In genomic region chr11:103464443-103464842, GRCm38 (mm10) we compare ENCODE assay signal across 8 mouse cellular contexts. TPM values are rescaled to one million over a fixed set of nuclear protein-coding genes. Genes with fewer than 3 reads are reported as not detected.
DNase-seq lines count a peak whose midpoint lies in the region; ATAC-seq and TF ChIP-seq lines count a peak whose summit lies in the region.
"Had no signal": no experiment of that assay in that cellular context is flagged by ENCODE, and none has a peak within 500 bp of the region (broad histone marks: within the 10 kb centered on the region; RNA-seq: fewer than 3 reads in every experiment).

No protein-coding gene starts in this region.

- WGBS in kidney, postnatal 0 days = 65% methylated on average over 7 of the region's 7 CpGs
- WGBS in stomach, postnatal 0 days = 73% methylated on average over 7 of the region's 7 CpGs

- no peaks in the 10 kb centered on the region for H3K36me3 ChIP-seq in kidney, postnatal 0 days (ENCODE audit: insufficient read depth, low read length)
- no peaks in the 10 kb centered on the region for H3K36me3 ChIP-seq in stomach, postnatal 0 days (ENCODE audit: control insufficient read depth, insufficient read depth, low read length)
- H3K36me3 ChIP-seq: heart, embryonic 13.5 days had no signal

- H3K4me1 ChIP-seq in kidney, postnatal 0 days (replicated peaks; ENCODE audit: insufficient read depth, low read length) = no peaks in the 10 kb centered on the region
- no peaks in the 10 kb centered on the region for H3K4me1 ChIP-seq in stomach, postnatal 0 days (replicated peaks; ENCODE audit: control insufficient read depth, insufficient read depth)
- H3K4me1 ChIP-seq: heart, embryonic 13.5 days had no signal

- DNase-seq in left cerebral cortex, adult 2 months (ENCODE audit: extremely low spot score in 1 of 2, low spot score in 2 of 2) = no peak
- no peak for DNase-seq in left cerebral cortex, postnatal 36 days (ENCODE audit: low spot score in 2 of 2)
- peak; percentile 81 for DNase-seq in ZHBTc4 (ENCODE audit: low read depth, low spot score)
- peak; percentile 17 for DNase-seq in kidney, postnatal 0 days (ENCODE audit: low spot score)
- peak; percentile 19 for DNase-seq in stomach, postnatal 0 days (ENCODE audit: low spot score)
- no peak for DNase-seq in right cerebral cortex, adult 2 months (ENCODE audit: low spot score in 2 of 2)
- DNase-seq in ovary, adult 18-20 months (ENCODE audit: low spot score) = no peak

- no peak overlapping the region for H3K9ac ChIP-seq in kidney, postnatal 0 days (ENCODE audit: low read depth, low read length)
- H3K9ac ChIP-seq in stomach, postnatal 0 days (ENCODE audit: low read length) = no peak overlapping the region
- H3K9ac ChIP-seq: heart, embryonic 13.5 days had no signal

- no peak overlapping the region for H3K27ac ChIP-seq in left cerebral cortex, adult 2 months
- no peak overlapping the region for H3K27ac ChIP-seq in kidney, postnatal 0 days
- no peak overlapping the region for H3K27ac ChIP-seq in stomach, postnatal 0 days (replicated peaks)
- H3K27ac ChIP-seq: heart, embryonic 13.5 days had no signal

- H3K9me3 ChIP-seq in kidney, postnatal 0 days (replicated peaks; ENCODE audit: low read length) = no peaks in the 10 kb centered on the region
- H3K9me3 ChIP-seq in stomach, postnatal 0 days (ENCODE audit: control insufficient read depth, low read length) = no peaks in the 10 kb centered on the region
- H3K9me3 ChIP-seq: heart, embryonic 13.5 days had no signal

- no peak overlapping the region for H3K4me2 ChIP-seq in kidney, postnatal 0 days (ENCODE audit: low read length)
- H3K4me2 ChIP-seq in stomach, postnatal 0 days (replicated peaks; ENCODE audit: low read depth) = no peak overlapping the region
- H3K4me2 ChIP-seq: heart, embryonic 13.5 days had no signal

- ATAC-seq in kidney, postnatal 0 days (replicated peaks; ENCODE audit: low FRiP score, low read depth) = no peak
- no peak for ATAC-seq in stomach, postnatal 0 days (ENCODE audit: low FRiP score, low TSS enrichment)

- TF ChIP-seq EP300 in stomach, postnatal 0 days (optimal IDR thresholded peaks at IDR 0.05) = no peak

- H3K4me3 ChIP-seq in left cerebral cortex, adult 2 months = no peak overlapping the region
- H3K4me3 ChIP-seq in kidney, postnatal 0 days (replicated peaks; ENCODE audit: low read depth, low read length) = no peak overlapping the region
- no peak overlapping the region for H3K4me3 ChIP-seq in stomach, postnatal 0 days (ENCODE audit: low read depth, low read length)
- H3K4me3 ChIP-seq: heart, embryonic 13.5 days had no signal

- TF ChIP-seq CTCF in left cerebral cortex, adult 2 months (IDR thresholded peaks at IDR 0.05) = peak; percentile 37
- TF ChIP-seq CTCF in kidney, postnatal 0 days (IDR thresholded peaks at IDR 0.05; ENCODE audit: low read depth) = peak; percentile 54
- TF ChIP-seq CTCF in stomach, postnatal 0 days (IDR thresholded peaks at IDR 0.05; ENCODE audit: low read depth) = peak; percentile 57

- H3K27me3 ChIP-seq in kidney, postnatal 0 days (ENCODE audit: insufficient read depth, low read length) = no peaks in the 10 kb centered on the region
- no peaks in the 10 kb centered on the region for H3K27me3 ChIP-seq in stomach, postnatal 0 days (ENCODE audit: control insufficient read depth, insufficient read depth, low read length)
- H3K27me3 ChIP-seq: heart, embryonic 13.5 days had no signal

- intact Hi-C loops in left cerebral cortex, adult 2 months (cut with DNase I) = no loop called here
- intact Hi-C loops in left cerebral cortex, postnatal 36 days (cut with DNase I) = no loop called here

RNA-seq across cellular contexts. Expression of gene Lrrc37a, which starts 40.0 kb away (rescaled TPM):
- not detected for total RNA-seq in left cerebral cortex, adult 2 months (2021)
- total RNA-seq in left cerebral cortex, postnatal 36 days (2021) = not detected
- not detected in 2 replicates for polyA plus RNA-seq in kidney, postnatal 0 days (2015; fragmentation: Nextera tagmentation; extraction: Ambion mirVana)
- polyA plus RNA-seq in stomach, postnatal 0 days (2015; fragmentation: Nextera tagmentation; extraction: Ambion mirVana) = not detected in 2 replicates
- polyA plus RNA-seq: heart, embryonic 13.5 days had no signal

RNA-seq across cellular contexts. Expression of gene Plekhm1, which starts 52.0 kb away (rescaled TPM):
- 10 to 100 TPM; 17.0 to 19.8 TPM for total RNA-seq in left cerebral cortex, adult 2 months (2021)
- total RNA-seq in left cerebral cortex, postnatal 36 days (2021) = 10 to 100 TPM; 16.3 to 18.8 TPM
- polyA plus RNA-seq in kidney, postnatal 0 days (2015; fragmentation: Nextera tagmentation; extraction: Ambion mirVana) = 5.4 and 6.1 TPM in 2 replicates
- polyA plus RNA-seq in stomach, postnatal 0 days (2015; fragmentation: Nextera tagmentation; extraction: Ambion mirVana) = 3.6 and 4.2 TPM in 2 replicates

Comparison
In these comparisons a context has a peak if more than half of its experiments do, and no peak if none do; other contexts are left out.
1. DNase-seq: peak in ZHBTc4 (single experiment), kidney, postnatal 0 days (single experiment) and stomach, postnatal 0 days (single experiment); none in left cerebral cortex, adult 2 months (0 of 2), left cerebral cortex, postnatal 36 days (0 of 2), right cerebral cortex, adult 2 months (0 of 2) and ovary, adult 18-20 months (single experiment).
2. Peak in every context shown above with its lines, with median percentiles within 50 percentile points of each other: CTCF ChIP-seq.